Mouse (Mus musculus) neural tube, embryonic 14.5 days (tissue): ENCODE measurements around the gene Map1s. TPM values are rescaled to one million over a fixed set of nuclear protein-coding genes. Genes with fewer than 3 reads are reported as not detected.

Experiments used
- ATAC-seq: fragments of 200-750 bp; cut with Nextera tagmentation; 2 replicates; pipeline ENCODE4 v1.8.0; 2017; ENCODE audit warnings: low read depth, mild to moderate bottlenecking, moderate TSS enrichment, moderate library complexity
- H3K27ac ChIP-seq: fragments of 300-500 bp; sonication (generic); 2 replicates; pipeline ENCODE4 v1.5.1; 2014; ENCODE audit warnings: low read depth, mild to moderate bottlenecking, control low read depth, low read length, moderate library complexity, mixed read lengths
- H3K27me3 ChIP-seq: fragments of 300-500 bp; sonication (generic); 2 replicates; pipeline ENCODE4 v1.6.1; 2014; ENCODE audit warnings: low read length; ENCODE audit not compliant: control insufficient read depth, insufficient read depth
- H3K36me3 ChIP-seq: fragments of 300-500 bp; sonication (generic); 2 replicates; pipeline ENCODE4 v1.6.1; 2014; ENCODE audit warnings: low read length, mixed read lengths; ENCODE audit not compliant: control insufficient read depth, insufficient read depth
- H3K4me1 ChIP-seq: fragments of 300-500 bp; sonication (generic); 2 replicates; pipeline ENCODE4 v1.6.1; 2014; ENCODE audit warnings: low read length; ENCODE audit not compliant: control insufficient read depth, insufficient read depth
- H3K4me2 ChIP-seq: fragments of 300-500 bp; sonication (generic); 2 replicates; pipeline ENCODE4 v1.6.1; 2014; ENCODE audit warnings: mild to moderate bottlenecking, low read depth, low read length, control low read depth
- H3K4me3 ChIP-seq: fragments of 300-500 bp; sonication (generic); 2 replicates; pipeline ENCODE4 v1.5.1; 2014; ENCODE audit warnings: low read depth, low read length, control low read depth, mixed read lengths
- H3K9ac ChIP-seq: fragments of 300-500 bp; sonication (generic); replicated peaks from 2 replicates; pipeline ENCODE4 v1.6.1; 2014; ENCODE audit warnings: low read depth, mild to moderate bottlenecking, control low read depth, low read length, mixed read lengths
- H3K9me3 ChIP-seq: fragments of 300-500 bp; sonication (generic); 2 replicates; pipeline ENCODE4 v1.6.1; 2016; ENCODE audit warnings: low read length; ENCODE audit not compliant: control insufficient read depth
- WGBS: fragments of 180-500 bp; shearing (Covaris S2); extraction: QIAGEN DNeasy Blood & Tissue Kit; methylation state at CpG from one replicate; pipeline ENCODE4 v1.1.7; 2014; 5-methylcytosine and 5-hydroxymethylcytosine counted together
- microRNA counts: library from miRNA; unstranded; fragments of <30 nt; microRNA quantifications from one replicate; lab custom pipeline; 2016
- microRNA-seq: library from miRNA; unstranded; fragments of <30 nt; microRNA quantifications from one replicate; pipeline ENCODE4, GENCODE M21; 2016
- polyA plus RNA-seq: library from polyadenylated mRNA; unstranded; fragments of >200 nt; fragmentation: Nextera tagmentation; extraction: Ambion mirVana; gene quantifications from 2 replicates; pipeline ENCODE4 v1.2.1, GENCODE M21; 2014

Gene Map1s
- polyA plus RNA-seq, 1 experiment from 2014 or later, result 50.1 TPM

GRCm38 (mm10) chr8:70937200-70937599 lies 31.5 kb downstream of the Map1s start:
- Histone ChIP-seq H3K27me3 (no peaks in the 10 kb centered on the region), H3K4me3 (no peak overlapping the region), H3K9me3 (no peaks in the 10 kb centered on the region), H3K9ac (no peak overlapping the region), H3K4me2 (no peak overlapping the region), H3K4me1 (no peaks in the 10 kb centered on the region), H3K36me3 (peaks cover 2% of the 10 kb centered on the region; the same call in 1 of the 2 replicates), H3K27ac (no peak overlapping the region)
- 83% methylated on average over 6 of the region's 6 CpGs for WGBS
- no peak for ATAC-seq

GRCm38 (mm10) chr8:70941478-70941877 lies 35.7 kb downstream of the Map1s start:
- Histone ChIP-seq H3K9ac (no peak overlapping the region), H3K9me3 (no peaks in the 10 kb centered on the region), H3K4me1 (no peaks in the 10 kb centered on the region), H3K36me3 (no peaks in the 10 kb centered on the region), H3K27ac (no peak overlapping the region), H3K4me3 (no peak overlapping the region), H3K4me2 (no peak overlapping the region), H3K27me3 (no peaks in the 10 kb centered on the region)
- no peak for ATAC-seq
- 72% methylated on average over 2 of the region's 2 CpGs for WGBS

- Histone ChIP-seq H3K9me3 (no peaks in the 10 kb centered on the region), H3K4me3 (no peak overlapping the region), H3K4me2 (no peak overlapping the region), H3K36me3 (no peaks in the 10 kb centered on the region), H3K27ac (no peak overlapping the region), H3K27me3 (no peaks in the 10 kb centered on the region), H3K9ac (no peak overlapping the region), H3K4me1 (no peaks in the 10 kb centered on the region)
- ATAC-seq, result no peak
- 47% methylated on average over 1 of the region's 1 CpGs for WGBS
Measured at GRCm38 (mm10) chr8:70943187-70943586, 37.5 kb downstream of the Map1s start.

- Histone ChIP-seq H3K27me3 (no peaks in the 10 kb centered on the region), H3K4me2 (no peak overlapping the region), H3K4me1 (no peaks in the 10 kb centered on the region), H3K4me3 (no peak overlapping the region), H3K27ac (no peak overlapping the region), H3K36me3 (no peaks in the 10 kb centered on the region), H3K9ac (no peak overlapping the region), H3K9me3 (no peaks in the 10 kb centered on the region)
- 68% methylated on average over 1 of the region's 1 CpGs for WGBS
- no peak for ATAC-seq
Measured at GRCm38 (mm10) chr8:70949847-70950246, 44.1 kb downstream of the Map1s start.

- Histone ChIP-seq H3K27ac (no peak overlapping the region), H3K27me3 (no peaks in the 10 kb centered on the region), H3K9me3 (no peaks in the 10 kb centered on the region), H3K4me1 (no peaks in the 10 kb centered on the region), H3K36me3 (no peaks in the 10 kb centered on the region), H3K4me3 (no peak overlapping the region), H3K9ac (no peak overlapping the region), H3K4me2 (no peak overlapping the region)
- 80% methylated on average over 14 of the region's 14 CpGs for WGBS
- no peak for ATAC-seq
Measured at GRCm38 (mm10) chr8:70960703-70961472, 55.2 kb downstream of the Map1s start.

GRCm38 (mm10) chr8:70964159-70964558 lies 58.4 kb downstream of the Map1s start:
- WGBS, result 9% methylated on average over 3 of the region's 3 CpGs
- H3K4me1 ChIP-seq, result no peaks in the 10 kb centered on the region
- no peaks in the 10 kb centered on the region for H3K27me3 ChIP-seq
- H3K4me3 ChIP-seq, result no peak overlapping the region
- H3K4me2 ChIP-seq, result no peak overlapping the region
- no peaks in the 10 kb centered on the region for H3K36me3 ChIP-seq
- H3K9ac ChIP-seq, result no peak overlapping the region
- no peak overlapping the region for H3K27ac ChIP-seq
- no peak for ATAC-seq
- no peaks in the 10 kb centered on the region for H3K9me3 ChIP-seq

GRCm38 (mm10) chr8:70964861-70965260 lies 59.1 kb downstream of the Map1s start:
- Histone ChIP-seq H3K36me3 (no peaks in the 10 kb centered on the region), H3K27me3 (no peaks in the 10 kb centered on the region), H3K9ac (no peak overlapping the region), H3K27ac (no peak overlapping the region), H3K4me2 (no peak overlapping the region), H3K4me3 (no peak overlapping the region), H3K9me3 (no peaks in the 10 kb centered on the region), H3K4me1 (no peaks in the 10 kb centered on the region)
- no peak for ATAC-seq

MicroRNA genes within 50 kb of the gene (microRNA counts, 519-probe panel; counts per million panel counts)
- microRNA mmu-miR-1969 (lab: Ali Mortazavi, UCI), result not detected

Small RNA genes within 50 kb of the gene (microRNA-seq; reads per million reads assigned to microRNA genes)
- gene Mir1969 (2.6 reads per million), gene Mir7067 (0.85 reads per million)

Other genes starting within 250 kb of the Map1s start
- gene Pgpep1, start 245.5 kb upstream of the Map1s start, polyA plus RNA-seq, result 74.5 and 85.2 TPM in 2 replicates
- 193 and 194 TPM in 2 replicates for gene Lsm4, start 232.7 kb upstream of the Map1s start, polyA plus RNA-seq
- gene Jund, start 207.0 kb upstream of the Map1s start, polyA plus RNA-seq, result 115 and 119 TPM in 2 replicates
- gene Iqcn, start 202.5 kb upstream of the Map1s start, polyA plus RNA-seq, result 0.13 TPM in 1 of 2 replicates, not detected in the other
- not detected in 2 replicates for gene Gm3336, start 187.4 kb upstream of the Map1s start, polyA plus RNA-seq
- gene Pde4c, start 182.2 kb upstream of the Map1s start, polyA plus RNA-seq, result 0.10 and 0.27 TPM in 2 replicates
- gene Rab3a, start 151.3 kb upstream of the Map1s start, polyA plus RNA-seq, result 570 and 690 TPM in 2 replicates
- 36.5 and 41.2 TPM in 2 replicates for gene Mpv17l2, start 145.0 kb upstream of the Map1s start, polyA plus RNA-seq
- 72.2 and 75.6 TPM in 2 replicates for gene Pik3r2, start 129.2 kb upstream of the Map1s start, polyA plus RNA-seq
- gene Mast3, start 100.9 kb upstream of the Map1s start, polyA plus RNA-seq, result 20.2 and 23.4 TPM in 2 replicates
- not detected in 2 replicates for gene Il12rb1, start 97.5 kb upstream of the Map1s start, polyA plus RNA-seq
- gene Arrdc2, start 66.2 kb upstream of the Map1s start, polyA plus RNA-seq, result 8.9 and 9.3 TPM in 2 replicates
- gene Kcnn1, start 42.7 kb upstream of the Map1s start, polyA plus RNA-seq, result 12.6 and 13.0 TPM in 2 replicates
- 155 and 159 TPM in 2 replicates for gene Ccdc124, start 32.0 kb upstream of the Map1s start, polyA plus RNA-seq
- gene Slc5a5, start 13.2 kb upstream of the Map1s start, polyA plus RNA-seq, result 1.7 and 2.6 TPM in 2 replicates
- gene Rpl18a, start 8.5 kb upstream of the Map1s start, polyA plus RNA-seq, result 2,427 and 2,505 TPM in 2 replicates